Mouse (Mus musculus) testis, adult 2 months (tissue): ENCODE results near the gene Ppef2. TPM values are rescaled to one million over a fixed set of nuclear protein-coding genes. Genes with fewer than 3 reads are reported as not detected.
A peak's percentile ranks its signal among the peaks of the same experiment; 100 is the strongest.

Source experiments
- H3K27ac ChIP-seq: fragments of 200-500 bp; 2 replicates; pipeline ENCODE4 v1.5.1; 2012; ENCODE audit warnings: low read depth, low read length; ENCODE audit not compliant: control insufficient read depth, insufficient read depth
- H3K27me3 ChIP-seq: fragments of 200-500 bp; 2 replicates; pipeline ENCODE4 v1.6.1; 2012; ENCODE audit warnings: mild to moderate bottlenecking, low read length, moderate library complexity; ENCODE audit not compliant: control insufficient read depth, insufficient read depth
- H3K36me3 ChIP-seq: fragments of 200-500 bp; 2 replicates; pipeline ENCODE4 v1.6.1; 2012; ENCODE audit warnings: mild to moderate bottlenecking, low read length; ENCODE audit not compliant: control insufficient read depth, insufficient read depth
- H3K4me1 ChIP-seq: fragments of 200-500 bp; 2 replicates; pipeline ENCODE4 v1.6.1; 2012; ENCODE audit warnings: low read length; ENCODE audit not compliant: control insufficient read depth, insufficient read depth
- H3K4me3 ChIP-seq: fragments of 200-500 bp; 2 replicates; pipeline ENCODE4 v1.5.1; 2012; ENCODE audit warnings: low read depth, mild to moderate bottlenecking, low read length, moderate library complexity, mixed read lengths; ENCODE audit not compliant: control insufficient read depth
- CTCF ChIP-seq: fragments of 200-500 bp; IDR thresholded peaks from 2 replicates; pipeline ENCODE4 v1.5.1; 2012; ENCODE audit warnings: low read depth, mild to moderate bottlenecking, inconsistent platforms, low read length, moderate library complexity; ENCODE audit not compliant: control insufficient read depth, insufficient read depth, insufficient replicate concordance
- POLR2A ChIP-seq: fragments of 200-500 bp; IDR thresholded peaks from 2 replicates; pipeline ENCODE4 v1.6.1; 2012; ENCODE audit warnings: low read depth, mild to moderate bottlenecking, inconsistent platforms, low read length, moderate library complexity; ENCODE audit not compliant: control insufficient read depth
- polyA plus RNA-seq: library from polyadenylated mRNA; depleted of rRNA; stranded (reverse); fragments of >200 nt; gene quantifications from 2 replicates; pipeline ENCODE4 v1.2.3, GENCODE M21; 2012

The Ppef2 gene
- polyA plus RNA-seq, 1 experiment, result 0.86 TPM

DNA sequence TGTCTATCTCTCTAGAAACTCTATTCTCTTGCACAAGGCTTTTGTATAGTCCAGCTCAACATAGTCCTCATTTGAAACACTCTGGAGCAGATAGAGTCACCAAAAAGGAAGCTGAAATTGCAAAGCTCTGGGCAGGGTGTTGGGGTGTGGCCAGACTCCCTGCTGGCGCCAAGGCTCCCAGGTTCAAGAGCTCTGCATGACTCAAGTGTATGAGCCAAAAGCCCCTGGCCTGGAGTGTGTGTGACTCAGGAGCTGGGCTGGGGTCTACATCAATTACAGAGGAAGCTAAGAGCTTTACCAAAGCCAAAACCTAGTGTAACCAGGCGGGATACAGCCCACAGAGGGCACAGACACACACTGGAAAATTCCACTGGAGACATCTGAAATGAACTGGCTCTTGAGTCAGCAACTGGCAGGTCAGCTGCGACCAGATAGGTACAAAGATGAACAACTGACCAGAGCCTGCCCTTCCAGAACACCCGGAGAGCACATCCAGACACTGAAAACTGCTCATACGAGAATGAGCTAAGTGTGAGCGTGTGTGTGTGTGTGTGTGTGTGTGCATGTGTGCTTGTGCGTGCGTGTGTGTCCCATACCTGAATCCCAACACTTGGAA lies 35.7 kb downstream of the Ppef2 start:
- H3K4me1 ChIP-seq, result peaks cover 6% of the 10 kb centered on the region; the same call in 1 of the 2 replicates
- TF ChIP-seq POLR2A (no peak), CTCF (no peak)
- H3K36me3 ChIP-seq, result no peaks in the 10 kb centered on the region
- H3K27me3 ChIP-seq, result no peaks in the 10 kb centered on the region
- no peak overlapping the region for H3K27ac ChIP-seq
- no peak overlapping the region for H3K4me3 ChIP-seq

GRCm38 (mm10) chr5:92219826-92220225 lies 36.3 kb downstream of the Ppef2 start:
- no peaks in the 10 kb centered on the region for H3K36me3 ChIP-seq
- no peaks in the 10 kb centered on the region for H3K27me3 ChIP-seq
- no peak overlapping the region for H3K4me3 ChIP-seq
- no peak for TF ChIP-seq CTCF
- no peak for TF ChIP-seq POLR2A
- H3K4me1 ChIP-seq, result peaks cover 6% of the 10 kb centered on the region; the same call in 1 of the 2 replicates
- H3K27ac ChIP-seq, result no peak overlapping the region

GRCm38 (mm10) chr5:92218915-92219793 lies 36.9 kb downstream of the Ppef2 start:
- TF ChIP-seq POLR2A, result no peak
- Histone ChIP-seq H3K4me1 (peaks cover 6% of the 10 kb centered on the region; the same call in 1 of the 2 replicates), H3K36me3 (no peaks in the 10 kb centered on the region), H3K27ac (no peak overlapping the region), H3K27me3 (no peaks in the 10 kb centered on the region), H3K4me3 (peak overlapping the region; percentile 40)

DNA sequence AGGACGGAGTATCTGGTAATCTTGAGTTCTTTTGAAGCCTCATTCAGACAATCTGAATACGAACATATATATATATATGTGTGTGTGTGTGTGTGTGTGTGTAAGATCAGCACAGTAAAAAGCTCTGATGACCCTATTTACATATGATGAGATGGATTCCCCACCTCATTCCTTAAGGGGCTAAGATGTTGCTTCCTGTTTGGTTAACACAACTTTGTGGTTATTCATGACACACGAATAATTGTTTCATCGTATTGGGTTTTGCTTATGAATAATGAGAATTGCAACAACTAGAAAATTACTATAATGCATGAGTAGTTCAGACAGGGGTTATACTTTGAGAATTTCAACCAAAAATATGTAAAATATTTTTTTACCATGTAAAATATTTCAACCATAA lies 40.8 kb downstream of the Ppef2 start, which contains the start of gene U90926:
TSS of gene U90926 (minus strand) at position 101 of the 400 bp plus-strand sequence.
- Histone ChIP-seq H3K36me3 (no peaks in the 10 kb centered on the region), H3K4me3 (no peak within 1 kb of the TSS), H3K4me1 (peaks cover 6% of the 10 kb centered on the region; the same call in 1 of the 2 replicates), H3K27ac (no peak within 1 kb of the TSS), H3K27me3 (no peaks in the 10 kb centered on the region)
- TF ChIP-seq POLR2A (no peak), CTCF (no peak)

DNA sequence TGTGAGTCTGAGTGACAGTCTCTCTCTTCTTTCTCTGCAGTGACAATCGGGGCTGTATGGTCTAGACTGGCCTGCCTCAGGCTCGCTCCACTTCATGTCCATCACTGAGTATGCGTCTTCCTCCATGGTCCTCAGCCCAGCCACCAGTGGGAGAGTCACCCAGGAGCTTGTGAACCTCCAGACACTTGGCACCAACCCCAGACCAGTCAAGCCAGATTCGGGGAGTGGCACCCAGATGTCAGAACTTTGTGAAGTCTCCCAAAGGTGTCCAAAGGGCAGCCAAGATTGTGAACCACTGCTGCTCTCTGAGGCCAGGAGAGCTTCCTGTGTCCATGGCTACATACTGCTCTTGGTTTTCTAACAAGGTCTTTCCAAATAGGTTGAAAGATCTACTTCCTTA lies 43.8 kb downstream of the Ppef2 start:
- no peaks in the 10 kb centered on the region for H3K27me3 ChIP-seq

GRCm38 (mm10) chr5:92210205-92210604 lies 45.9 kb downstream of the Ppef2 start:
- Histone ChIP-seq H3K27me3 (no peaks in the 10 kb centered on the region), H3K4me3 (no peak overlapping the region), H3K4me1 (no peaks in the 10 kb centered on the region), H3K27ac (no peak overlapping the region), H3K36me3 (no peaks in the 10 kb centered on the region)
- TF ChIP-seq CTCF, result no peak
- no peak for TF ChIP-seq POLR2A

More for the DNA sequence above, 43.8 kb downstream of the Ppef2 start:
- H3K4me1 ChIP-seq, result no peaks in the 10 kb centered on the region
- H3K36me3 ChIP-seq, result no peaks in the 10 kb centered on the region
- TF ChIP-seq POLR2A, result no peak
- TF ChIP-seq CTCF, result no peak
- no peak overlapping the region for H3K4me3 ChIP-seq
- no peak overlapping the region for H3K27ac ChIP-seq

DNA sequence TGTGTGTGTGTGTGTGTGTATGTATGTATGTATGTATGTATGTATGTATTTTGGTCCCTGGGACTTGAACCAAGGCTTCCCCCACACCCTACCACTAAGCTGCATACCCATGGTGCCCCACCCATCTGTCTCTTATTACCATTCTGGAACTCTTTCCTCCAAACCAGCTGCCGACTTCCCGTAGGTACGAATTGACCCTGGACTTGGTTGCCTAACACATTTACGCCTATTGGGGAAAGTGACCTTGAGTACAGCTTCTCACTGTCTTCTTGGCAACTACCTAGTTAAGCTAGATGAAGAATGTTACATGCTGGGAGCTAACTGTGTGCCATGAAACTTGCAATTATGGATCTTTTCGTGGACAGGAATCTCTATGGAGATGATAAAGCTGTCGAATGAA lies 50.0 kb downstream of the Ppef2 start:
- Histone ChIP-seq H3K4me3 (no peak overlapping the region), H3K27me3 (no peaks in the 10 kb centered on the region), H3K27ac (no peak overlapping the region), H3K4me1 (no peaks in the 10 kb centered on the region), H3K36me3 (no peaks in the 10 kb centered on the region; the same call in 1 of the 2 replicates)
- TF ChIP-seq CTCF (no peak), POLR2A (no peak)
